Mouse (Mus musculus): ENCODE measurements around the gene Cdyl. TPM values are rescaled to one million over a fixed set of nuclear protein-coding genes. Genes with fewer than 3 reads are reported as not detected.

Cdyl gene
- 10 to 100 TPM; 14.8 to 17.5 TPM for polyA plus RNA-seq (2017; shearing (Covaris generic))

DNA sequence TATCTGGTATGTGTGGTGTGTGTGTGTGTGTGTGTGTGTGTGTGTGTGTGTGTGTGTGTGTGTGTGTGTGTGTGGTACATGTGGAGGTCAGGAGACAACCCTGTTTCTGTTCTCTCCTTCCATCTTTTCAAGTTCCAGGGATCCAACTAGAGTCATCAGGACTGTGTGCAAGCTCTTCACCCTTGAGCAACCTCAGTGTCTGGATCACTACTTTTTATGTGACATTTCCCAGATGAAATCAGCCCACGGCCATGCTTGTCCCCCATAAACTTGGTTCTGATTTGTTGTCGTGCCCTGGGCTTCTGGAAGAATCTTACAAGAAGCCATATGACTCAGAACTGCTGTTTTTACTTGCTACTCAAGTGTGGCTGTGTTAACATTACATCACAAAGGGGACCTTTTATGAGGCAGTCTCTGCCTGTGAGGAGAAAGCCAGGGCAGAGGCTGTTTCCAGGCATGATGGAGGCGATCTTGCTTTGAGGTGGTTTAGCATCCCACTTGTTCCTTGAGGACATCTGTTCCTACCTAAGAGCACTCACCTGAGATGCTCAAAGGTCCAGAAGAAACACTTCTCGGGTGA lies at the start of gene Cdyl:
Gene Cdyl (plus strand): TSS at position 428 of the 580 bp plus-strand sequence.

DNA sequence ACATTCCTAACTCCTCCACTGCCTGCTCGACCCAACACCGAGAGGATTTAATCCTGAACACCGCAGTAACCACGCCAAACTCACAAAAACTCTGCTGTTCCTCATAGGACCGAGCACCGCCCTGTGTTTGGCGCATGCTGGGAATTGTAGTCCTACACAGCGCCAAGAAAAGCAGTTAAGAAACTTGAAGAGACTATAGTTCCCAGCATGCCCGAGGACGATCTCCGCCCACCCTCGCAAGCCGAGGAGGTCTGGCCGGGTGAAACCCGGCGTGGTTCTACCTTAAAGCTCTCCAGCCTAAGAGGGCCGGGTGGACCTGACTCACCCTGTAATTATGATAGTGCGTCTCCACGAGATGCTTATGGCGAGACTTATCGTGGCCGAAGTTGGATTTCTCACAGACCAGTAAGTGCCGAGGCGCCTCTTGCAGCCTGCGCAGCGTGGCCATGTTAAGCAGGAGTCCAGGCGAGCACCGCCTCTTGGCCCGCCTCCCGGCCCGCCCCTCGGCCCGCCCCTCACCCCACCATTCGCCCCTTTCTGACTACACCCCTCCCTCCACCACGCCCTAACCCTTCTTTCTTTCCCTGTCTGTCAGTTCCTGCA lies 246.3 kb downstream of the Cdyl start, which contains the start of gene Rpp40:
Gene Rpp40 (minus strand): TSS at position 481 of the 603 bp plus-strand sequence.

Other genes starting within 250 kb of the Cdyl start
- gene Rpp40, start 246.5 kb downstream of the Cdyl start, polyA plus RNA-seq (2017; shearing (Covaris generic)): 10 to 100 TPM in 1 of 2 experiments, 1 to 10 TPM in 1; 9.0 to 12.1 TPM

All from inflammation-experienced regulatory T-cells (primary cell).